Mouse (Mus musculus) embryonic facial prominence, embryonic 10.5 days (tissue): ENCODE measurements around the gene Jazf1. TPM values are rescaled to one million over a fixed set of nuclear protein-coding genes. Genes with fewer than 3 reads are reported as not detected.

Experiments used
- DNase-seq: peaks from one replicate; pipeline ENCODE4 v3.0.0-alpha.2; 2017; ENCODE audit warnings: low spot score
- H3K27ac ChIP-seq: fragments of 300-500 bp; sonication (generic); replicated peaks from 2 replicates; pipeline ENCODE4 v1.5.1; 2016; ENCODE audit warnings: mild to moderate bottlenecking
- H3K27me3 ChIP-seq: fragments of 300-500 bp; sonication (generic); replicated peaks from 2 replicates; pipeline ENCODE4 v1.6.1; 2016; ENCODE audit warnings: low read depth, mild to moderate bottlenecking; ENCODE audit not compliant: poor library complexity, severe bottlenecking
- H3K36me3 ChIP-seq: fragments of 300-500 bp; sonication (generic); replicated peaks from 2 replicates; pipeline ENCODE4 v1.6.1; 2016; ENCODE audit warnings: mild to moderate bottlenecking, moderate library complexity
- H3K4me1 ChIP-seq: fragments of 300-500 bp; sonication (generic); 2 replicates; pipeline ENCODE4 v1.6.1; 2016
- H3K4me3 ChIP-seq: fragments of 300-500 bp; sonication (generic); 2 replicates; pipeline ENCODE4 v1.5.1; 2016; ENCODE audit warnings: mild to moderate bottlenecking, moderate library complexity
- H3K9me3 ChIP-seq: fragments of 300-500 bp; sonication (generic); 2 replicates; pipeline ENCODE4 v1.6.1; 2016; ENCODE audit warnings: mild to moderate bottlenecking
- WGBS: fragments of 180-500 bp; shearing (Covaris S2); methylation state at CpG from one replicate; pipeline ENCODE4 v1.1.7; 2016; 5-methylcytosine and 5-hydroxymethylcytosine counted together
- polyA plus RNA-seq: library from polyadenylated mRNA; unstranded; fragments of >200 nt; fragmentation: Nextera tagmentation; extraction: Ambion mirVana; gene quantifications from 2 replicates; pipeline ENCODE4 v1.2.1, GENCODE M21; 2016

The Jazf1 gene
- polyA plus RNA-seq, 1 experiment from 2014 or later = 3.0 TPM

- Histone ChIP-seq H3K9me3 (no peaks in the 10 kb centered on the region), H3K27me3 (no peaks in the 10 kb centered on the region), H3K4me3 (no peak overlapping the region), H3K4me1 (peaks cover 11% of the 10 kb centered on the region), H3K36me3 (no peaks in the 10 kb centered on the region), H3K27ac (no peak overlapping the region)
- WGBS = 92% methylated on average over 4 of the region's 4 CpGs
- no peak for DNase-seq
Measured at GRCm38 (mm10) chr6:52917471-52917870, 151.0 kb downstream of the Jazf1 start.

GRCm38 (mm10) chr6:52916836-52917376 lies 151.5 kb downstream of the Jazf1 start:
- Histone ChIP-seq H3K4me3 (no peak overlapping the region), H3K36me3 (no peaks in the 10 kb centered on the region), H3K27ac (no peak overlapping the region), H3K9me3 (no peaks in the 10 kb centered on the region), H3K4me1 (peaks cover 12% of the 10 kb centered on the region), H3K27me3 (no peaks in the 10 kb centered on the region)
- WGBS = 75% methylated on average over 3 of the region's 3 CpGs
- DNase-seq = no peak

- Histone ChIP-seq H3K36me3 (no peaks in the 10 kb centered on the region), H3K4me3 (no peak overlapping the region), H3K27me3 (no peaks in the 10 kb centered on the region), H3K27ac (no peak overlapping the region), H3K9me3 (no peaks in the 10 kb centered on the region), H3K4me1 (peaks cover 12% of the 10 kb centered on the region)
- 86% methylated on average over 2 of the region's 2 CpGs for WGBS
- no peak for DNase-seq
Measured at GRCm38 (mm10) chr6:52914921-52915320, 153.5 kb downstream of the Jazf1 start.

- Histone ChIP-seq H3K27me3 (0 out of 2 replicates have a peak, but pooled peaks cover 3% of the 10 kb centered on the region), H3K27ac (no peak overlapping the region), H3K9me3 (no peaks in the 10 kb centered on the region), H3K36me3 (no peaks in the 10 kb centered on the region), H3K4me3 (no peak overlapping the region), H3K4me1 (peaks cover 12% of the 10 kb centered on the region)
- 78% methylated on average over 5 of the region's 5 CpGs for WGBS
- no peak for DNase-seq
Measured at GRCm38 (mm10) chr6:52912143-52912918, 156.1 kb downstream of the Jazf1 start.

GRCm38 (mm10) chr6:52906801-52907200 lies 161.6 kb downstream of the Jazf1 start:
- no peak overlapping the region for H3K4me3 ChIP-seq
- H3K36me3 ChIP-seq = no peaks in the 10 kb centered on the region
- WGBS = 81% methylated on average over 5 of the region's 5 CpGs
- H3K27me3 ChIP-seq = 0 out of 2 replicates have a peak, but pooled peaks cover 3% of the 10 kb centered on the region
- DNase-seq = no peak
- H3K9me3 ChIP-seq = no peaks in the 10 kb centered on the region
- H3K27ac ChIP-seq = no peak overlapping the region
- no peaks in the 10 kb centered on the region; the same call in 1 of the 2 replicates for H3K4me1 ChIP-seq

GRCm38 (mm10) chr6:52905100-52905499 lies 163.3 kb downstream of the Jazf1 start:
- Histone ChIP-seq H3K27me3 (0 out of 2 replicates have a peak, but pooled peaks cover 3% of the 10 kb centered on the region), H3K4me1 (no peaks in the 10 kb centered on the region; the same call in 1 of the 2 replicates), H3K9me3 (no peaks in the 10 kb centered on the region), H3K36me3 (no peaks in the 10 kb centered on the region), H3K27ac (no peak overlapping the region), H3K4me3 (no peak overlapping the region)
- no peak for DNase-seq
- 80% methylated on average over 3 of the region's 3 CpGs for WGBS

- Histone ChIP-seq H3K9me3 (no peaks in the 10 kb centered on the region), H3K27ac (no peak overlapping the region), H3K4me3 (no peak overlapping the region), H3K27me3 (no peaks in the 10 kb centered on the region), H3K4me1 (no peaks in the 10 kb centered on the region; the same call in 1 of the 2 replicates), H3K36me3 (no peaks in the 10 kb centered on the region)
- no peak for DNase-seq
- 86% methylated on average over 4 of the region's 4 CpGs for WGBS
Measured at GRCm38 (mm10) chr6:52903226-52903960, 165.0 kb downstream of the Jazf1 start.

- no peak for DNase-seq
- Histone ChIP-seq H3K27me3 (no peaks in the 10 kb centered on the region), H3K9me3 (no peaks in the 10 kb centered on the region), H3K27ac (no peak overlapping the region), H3K36me3 (no peaks in the 10 kb centered on the region), H3K4me3 (no peak overlapping the region), H3K4me1 (peaks cover under 1% of the 10 kb centered on the region)
- 96% methylated on average over 3 of the region's 3 CpGs for WGBS
Measured at GRCm38 (mm10) chr6:52899574-52900245, 168.7 kb downstream of the Jazf1 start.

- Histone ChIP-seq H3K27me3 (no peaks in the 10 kb centered on the region), H3K4me1 (peaks cover 21% of the 10 kb centered on the region), H3K27ac (no peak overlapping the region), H3K9me3 (no peaks in the 10 kb centered on the region), H3K4me3 (no peak overlapping the region), H3K36me3 (no peaks in the 10 kb centered on the region)
- DNase-seq = no peak
- 86% methylated on average over 4 of the region's 4 CpGs for WGBS
Measured at GRCm38 (mm10) chr6:52895075-52895474, 173.4 kb downstream of the Jazf1 start.

- H3K9me3 ChIP-seq = no peaks in the 10 kb centered on the region
- no peak overlapping the region for H3K27ac ChIP-seq
- no peaks in the 10 kb centered on the region for H3K36me3 ChIP-seq
- H3K4me3 ChIP-seq = no peak overlapping the region
- H3K4me1 ChIP-seq = peaks cover 21% of the 10 kb centered on the region
- 65% methylated on average over 13 of the region's 13 CpGs for WGBS
- H3K27me3 ChIP-seq = no peaks in the 10 kb centered on the region
- peak; percentile 28 for DNase-seq
Measured at GRCm38 (mm10) chr6:52894501-52894823, 174.0 kb downstream of the Jazf1 start.

GRCm38 (mm10) chr6:52893811-52894500 lies 174.5 kb downstream of the Jazf1 start:
- H3K27ac ChIP-seq = no peak overlapping the region
- no peaks in the 10 kb centered on the region for H3K36me3 ChIP-seq
- no peak for DNase-seq
- peaks cover 21% of the 10 kb centered on the region for H3K4me1 ChIP-seq
- WGBS = 53% methylated on average over 9 of the region's 9 CpGs
- H3K4me3 ChIP-seq = no peak overlapping the region
- no peaks in the 10 kb centered on the region for H3K9me3 ChIP-seq
- H3K27me3 ChIP-seq = no peaks in the 10 kb centered on the region

GRCm38 (mm10) chr6:52892978-52893377 lies 175.5 kb downstream of the Jazf1 start:
- Histone ChIP-seq H3K27me3 (no peaks in the 10 kb centered on the region), H3K9me3 (no peaks in the 10 kb centered on the region), H3K27ac (no peak overlapping the region), H3K4me3 (no peak overlapping the region), H3K4me1 (peaks cover 21% of the 10 kb centered on the region), H3K36me3 (no peaks in the 10 kb centered on the region)
- 81% methylated on average over 3 of the region's 3 CpGs for WGBS
- no peak for DNase-seq
